Mouse (Mus musculus) hindbrain, embryonic 15.5 days (tissue): Measurements from ENCODE around the gene 1500009C09Rik. TPM values are rescaled to one million over a fixed set of nuclear protein-coding genes. Genes with fewer than 3 reads are reported as not detected.
A peak's percentile ranks its signal among the peaks of the same experiment; 100 is the strongest.
"Not testable (repeated sequence)": the region's sequence is repeated elsewhere in the genome, so short reads cannot be mapped to it uniquely, and the experiment has no call there.

Source experiments
- ATAC-seq: fragments of 200-750 bp; cut with Nextera tagmentation; 2 replicates; pipeline ENCODE4 v1.8.0; 2017; ENCODE audit warnings: low read depth, moderate number of reproducible peaks, moderate TSS enrichment; ENCODE audit not compliant: low FRiP score
- H3K27ac ChIP-seq: fragments of 300-500 bp; sonication (generic); replicated peaks from 2 replicates; pipeline ENCODE4 v1.5.1; 2015; ENCODE audit warnings: mild to moderate bottlenecking, inconsistent platforms
- H3K27me3 ChIP-seq: fragments of 300-500 bp; sonication (generic); 2 replicates; pipeline ENCODE4 v1.6.1; 2015; ENCODE audit warnings: control low read depth, inconsistent platforms
- H3K36me3 ChIP-seq: fragments of 300-500 bp; sonication (generic); 2 replicates; pipeline ENCODE4 v1.6.1; 2015; ENCODE audit warnings: control low read depth, inconsistent platforms
- H3K4me1 ChIP-seq: fragments of 300-500 bp; sonication (generic); replicated peaks from 2 replicates; pipeline ENCODE4 v1.6.1; 2015; ENCODE audit warnings: control low read depth, inconsistent platforms
- H3K4me2 ChIP-seq: fragments of 300-500 bp; sonication (generic); 2 replicates; pipeline ENCODE4 v1.6.1; 2015; ENCODE audit warnings: moderate library complexity, mild to moderate bottlenecking, inconsistent platforms
- H3K4me3 ChIP-seq: fragments of 300-500 bp; sonication (generic); 2 replicates; pipeline ENCODE4 v1.5.1; 2015; ENCODE audit warnings: mild to moderate bottlenecking, inconsistent platforms
- H3K9ac ChIP-seq: fragments of 300-500 bp; sonication (generic); 2 replicates; pipeline ENCODE4 v1.6.1; 2015; ENCODE audit warnings: inconsistent platforms
- H3K9me3 ChIP-seq: fragments of 300-500 bp; sonication (generic); 2 replicates; pipeline ENCODE4 v1.6.1; 2016; ENCODE audit warnings: control low read depth, inconsistent platforms
- whole genome bisulfite sequencing: fragments of 180-500 bp; shearing (Covaris S2); methylation state at CpG from one replicate; pipeline ENCODE4 v1.1.7; 2015; 5-methylcytosine and 5-hydroxymethylcytosine counted together
- polyA plus RNA-seq: library from polyadenylated mRNA; unstranded; fragments of >200 nt; fragmentation: Nextera tagmentation; extraction: Ambion mirVana; gene quantifications from 2 replicates; pipeline ENCODE4 v1.2.1, GENCODE M21; 2015

Gene 1500009C09Rik
- polyA plus RNA-seq, 1 experiment from 2014 or later = 15.9 TPM

DNA sequence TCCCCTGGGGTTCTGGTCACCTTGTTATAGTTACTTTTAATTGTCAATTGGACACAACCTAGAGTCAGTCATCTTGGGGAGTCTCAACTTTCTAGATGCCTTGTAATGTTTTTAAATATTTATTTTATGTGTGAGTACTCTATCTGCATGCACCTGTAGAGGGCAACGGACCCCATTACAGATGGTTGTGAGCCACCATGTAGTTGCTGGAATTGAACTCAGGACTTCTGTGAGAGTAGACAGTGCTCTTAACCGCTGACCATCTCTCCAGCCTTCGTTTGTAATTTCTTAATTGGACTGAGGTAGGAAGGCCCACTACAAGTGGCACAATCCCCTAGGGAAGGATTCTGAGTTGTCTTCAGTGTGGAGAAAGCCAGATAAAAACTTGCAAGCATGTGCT lies 8.9 kb upstream of the 1500009C09Rik start:
- Histone ChIP-seq H3K36me3 (no peaks in the 10 kb centered on the region), H3K9ac (no peak overlapping the region; the same call in 1 of the 2 replicates)

DNA sequence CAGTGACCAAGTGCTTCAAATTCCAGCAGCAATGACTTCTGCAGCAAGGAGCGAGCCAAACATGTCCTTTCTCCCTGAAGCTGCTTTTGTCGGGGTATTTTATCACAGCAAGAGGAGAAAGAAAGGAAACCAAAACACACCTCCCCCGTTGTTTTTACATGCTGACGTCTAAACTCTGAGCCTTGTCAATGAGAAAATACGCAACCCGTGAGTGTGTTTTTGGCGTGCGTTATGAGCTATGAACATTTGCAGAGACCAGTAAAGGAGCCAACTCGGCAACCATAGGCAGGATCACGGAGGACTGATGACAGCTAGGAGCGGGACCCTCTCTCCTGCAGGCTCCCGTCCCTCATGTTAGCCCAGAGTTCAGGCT lies 8.5 kb upstream of the 1500009C09Rik start:
- Histone ChIP-seq H3K9me3 (no peaks in the 10 kb centered on the region), H3K4me3 (peak overlapping the region; percentile 70), H3K9ac (peak overlapping the region; percentile 46), H3K4me1 (peaks cover 12% of the 10 kb centered on the region), H3K36me3 (no peaks in the 10 kb centered on the region), H3K4me2 (peak overlapping the region; percentile 75), H3K27me3 (no peaks in the 10 kb centered on the region), H3K27ac (0 out of 2 replicates have a peak overlapping the region, but pooled peaks have one; percentile 16)
- no peak for ATAC-seq
- WGBS = 7% methylated on average over 12 of the region's 12 CpGs

More for the DNA sequence above, 8.9 kb upstream of the 1500009C09Rik start:
- H3K27ac ChIP-seq = no peak overlapping the region
- peak overlapping the region; percentile 75 for H3K4me2 ChIP-seq
- H3K4me3 ChIP-seq = peak overlapping the region; percentile 70
- H3K4me1 ChIP-seq = peaks cover 12% of the 10 kb centered on the region
- WGBS = 80% methylated on average over 3 of the region's 3 CpGs
- no peaks in the 10 kb centered on the region for H3K27me3 ChIP-seq
- no peak for ATAC-seq
- H3K9me3 ChIP-seq = no peaks in the 10 kb centered on the region

DNA sequence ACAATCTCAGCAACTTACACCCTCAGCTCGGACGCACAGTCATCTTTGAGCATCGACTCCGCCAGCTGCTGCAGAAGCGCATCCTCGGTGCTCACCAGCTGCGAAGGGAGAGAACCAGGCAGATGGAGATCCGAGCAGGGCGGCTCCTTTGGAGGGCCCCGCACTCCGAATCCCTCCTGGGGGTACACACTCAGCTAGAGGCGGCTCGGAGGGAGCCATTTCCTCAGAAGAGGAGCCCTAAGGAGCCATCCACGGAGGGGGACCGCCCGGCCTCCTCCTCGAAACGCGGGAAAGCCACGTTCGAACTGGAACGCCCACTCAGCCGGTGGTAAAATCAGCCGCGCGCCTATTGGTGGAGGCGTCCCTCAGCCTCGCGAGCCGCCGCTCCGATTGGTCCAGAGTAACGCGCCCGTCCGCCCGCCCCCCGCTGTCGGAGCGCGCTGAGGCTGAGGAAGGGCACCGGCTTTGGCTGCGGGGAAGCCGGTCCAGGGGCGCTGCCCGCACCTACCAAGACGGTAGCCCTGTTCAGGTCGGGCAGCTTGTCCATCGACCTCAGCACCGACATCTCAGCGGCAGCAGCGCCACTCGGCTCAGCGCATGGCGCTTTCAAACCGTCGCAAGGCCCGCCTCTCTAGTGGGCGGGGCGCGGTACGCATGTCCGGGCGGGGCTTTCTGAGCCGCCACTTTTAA lies 7.9 kb upstream of the 1500009C09Rik start, which contains the start of gene Cenpm:
TSS of gene Cenpm (minus strand) at position 634 of the 690 bp plus-strand sequence.
- Histone ChIP-seq H3K4me3 (peak within 1 kb of the TSS; percentile 70), H3K36me3 (no peaks in the 10 kb centered on the region), H3K4me2 (peak within 1 kb of the TSS; percentile 75), H3K9ac (peak within 1 kb of the TSS; percentile 46), H3K27ac (peak within 1 kb of the TSS; percentile 74), H3K9me3 (no peaks in the 10 kb centered on the region), H3K27me3 (no peaks in the 10 kb centered on the region), H3K4me1 (peaks cover 12% of the 10 kb centered on the region)
- peak; percentile 98 for ATAC-seq
- under 1% methylated on average over 65 of the region's 65 CpGs for WGBS

- Histone ChIP-seq H3K4me1 (peaks cover 12% of the 10 kb centered on the region), H3K4me3 (peak overlapping the region; percentile 70), H3K4me2 (peak overlapping the region; percentile 75)
- H3K36me3 ChIP-seq, ATAC-seq, H3K27me3 ChIP-seq, H3K9ac ChIP-seq, H3K9me3 ChIP-seq, H3K27ac ChIP-seq: not testable (repeated sequence)
- WGBS = 24% methylated on average over 9 of the region's 9 CpGs
Observed at GRCm38 (mm10) chr15:82244805-82245161, 7.4 kb upstream of the 1500009C09Rik start.

GRCm38 (mm10) chr15:82247131-82247776 lies 4.9 kb upstream of the 1500009C09Rik start:
- WGBS = 85% methylated on average over 3 of the region's 3 CpGs
- no peak overlapping the region for H3K4me2 ChIP-seq
- H3K36me3 ChIP-seq = no peaks in the 10 kb centered on the region
- H3K4me3 ChIP-seq = no peak overlapping the region
- no peak overlapping the region for H3K27ac ChIP-seq
- no peaks in the 10 kb centered on the region for H3K27me3 ChIP-seq
- H3K4me1 ChIP-seq = peaks cover 12% of the 10 kb centered on the region
- no peaks in the 10 kb centered on the region for H3K9me3 ChIP-seq
- no peak overlapping the region for H3K9ac ChIP-seq
- ATAC-seq = no peak

DNA sequence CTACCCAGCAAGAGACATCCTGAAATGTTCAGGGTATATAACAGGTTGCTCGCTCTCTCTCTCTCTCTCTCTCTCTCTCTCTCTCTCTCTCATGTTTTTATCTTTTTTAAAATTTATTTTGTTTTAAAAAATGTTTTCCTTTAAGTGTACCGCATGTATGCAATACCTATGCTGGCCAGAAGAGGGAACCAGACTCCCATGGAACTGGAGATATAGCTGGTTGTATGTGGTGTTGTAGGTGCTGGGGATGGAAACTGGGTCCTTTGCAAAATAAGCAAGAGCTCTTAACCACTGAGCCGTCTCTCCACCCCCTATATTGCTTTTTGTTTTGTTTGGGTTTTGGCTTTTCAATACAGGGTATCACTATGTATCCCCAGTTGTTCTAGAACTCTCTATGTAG lies 618 bp upstream of the 1500009C09Rik start:
- no peak overlapping the region for H3K27ac ChIP-seq
- ATAC-seq = no peak
- no peak overlapping the region for H3K4me3 ChIP-seq
- H3K4me1 ChIP-seq = peaks cover 16% of the 10 kb centered on the region
- WGBS = 97% methylated on average over 3 of the region's 3 CpGs
- H3K9ac ChIP-seq = no peak overlapping the region
- no peaks in the 10 kb centered on the region for H3K27me3 ChIP-seq
- H3K36me3 ChIP-seq = no peaks in the 10 kb centered on the region
- H3K9me3 ChIP-seq = no peaks in the 10 kb centered on the region
- no peak overlapping the region for H3K4me2 ChIP-seq

GRCm38 (mm10) chr15:82255248-82255647 lies 3.1 kb downstream of the 1500009C09Rik start:
- ATAC-seq = no peak; the same call in 1 of the 2 replicates
- Histone ChIP-seq H3K27ac (peak overlapping the region; percentile 92), H3K4me2 (peak overlapping the region; percentile 70), H3K4me1 (peaks cover 31% of the 10 kb centered on the region), H3K36me3 (no peaks in the 10 kb centered on the region), H3K9me3 (no peaks in the 10 kb centered on the region), H3K9ac (no peak overlapping the region), H3K27me3 (no peaks in the 10 kb centered on the region), H3K4me3 (peak overlapping the region; percentile 61)
- WGBS = 36% methylated on average over 4 of the region's 4 CpGs

GRCm38 (mm10) chr15:82255944-82256383 lies 3.8 kb downstream of the 1500009C09Rik start:
- H3K27ac ChIP-seq = peak overlapping the region; percentile 92
- peak overlapping the region; percentile 70 for H3K4me2 ChIP-seq
- H3K9ac ChIP-seq = peak overlapping the region; percentile 62
- peaks cover 31% of the 10 kb centered on the region for H3K4me1 ChIP-seq
- H3K9me3 ChIP-seq = no peaks in the 10 kb centered on the region
- peak; percentile 93 for ATAC-seq
- no peaks in the 10 kb centered on the region for H3K36me3 ChIP-seq
- WGBS = 4% methylated on average over 10 of the region's 10 CpGs
- H3K27me3 ChIP-seq = no peaks in the 10 kb centered on the region
- H3K4me3 ChIP-seq = peak overlapping the region; percentile 61

DNA sequence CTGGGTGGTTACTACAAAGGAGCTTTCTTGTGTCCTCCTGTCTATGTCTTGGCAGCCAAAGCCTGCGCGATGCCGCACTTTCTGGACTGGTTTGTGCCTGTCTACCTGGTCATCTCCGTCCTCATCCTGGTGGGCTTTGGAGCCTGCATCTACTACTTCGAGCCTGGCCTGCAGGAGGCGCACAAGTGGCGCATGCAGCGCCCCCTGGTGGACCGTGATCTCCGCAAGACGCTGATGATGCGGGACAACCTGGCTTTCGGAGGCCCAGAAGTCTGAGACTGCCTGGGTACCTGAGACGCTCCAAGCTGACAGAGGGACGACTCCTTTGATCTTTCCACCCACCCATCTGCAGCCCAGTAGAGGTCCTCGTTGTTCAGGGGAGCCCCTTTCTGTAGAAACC lies 7.3 kb downstream of the 1500009C09Rik start:
- no peak for ATAC-seq
- Histone ChIP-seq H3K4me1 (peaks cover 31% of the 10 kb centered on the region), H3K9ac (no peak overlapping the region), H3K4me2 (no peak overlapping the region), H3K4me3 (no peak overlapping the region), H3K9me3 (no peaks in the 10 kb centered on the region), H3K36me3 (no peaks in the 10 kb centered on the region), H3K27ac (no peak overlapping the region), H3K27me3 (no peaks in the 10 kb centered on the region)
- 13% methylated on average over 16 of the region's 16 CpGs for WGBS

DNA sequence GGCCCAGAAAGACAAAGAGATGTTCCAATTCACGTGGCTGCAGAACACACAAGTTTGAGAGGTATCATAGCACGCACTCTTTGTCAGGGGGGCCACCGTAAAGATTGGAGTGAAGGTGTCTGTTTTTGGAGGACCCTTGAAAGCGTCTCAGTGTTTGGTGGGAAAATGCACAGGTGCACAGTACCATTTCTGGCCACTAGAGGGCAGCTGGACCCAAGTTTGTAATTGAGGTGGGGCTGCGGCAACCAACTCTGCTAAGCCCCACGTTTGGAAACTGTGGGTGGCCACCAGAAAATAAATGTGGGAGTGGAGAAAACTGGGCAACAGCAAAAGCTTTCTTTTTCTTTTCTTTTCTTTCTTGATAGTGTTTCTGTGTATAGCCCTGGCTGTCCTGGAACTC lies 14.2 kb downstream of the 1500009C09Rik start:
- Histone ChIP-seq H3K9me3 (no peaks in the 10 kb centered on the region), H3K4me2 (no peak overlapping the region), H3K27me3 (no peaks in the 10 kb centered on the region), H3K4me3 (no peak overlapping the region), H3K36me3 (no peaks in the 10 kb centered on the region), H3K27ac (no peak overlapping the region), H3K4me1 (peaks cover 22% of the 10 kb centered on the region), H3K9ac (no peak overlapping the region)
- 13% methylated on average over 6 of the region's 6 CpGs for WGBS
- no peak for ATAC-seq

- Histone ChIP-seq H3K9me3 (no peaks in the 10 kb centered on the region), H3K9ac (no peak overlapping the region), H3K36me3 (no peaks in the 10 kb centered on the region), H3K27ac (peak overlapping the region; percentile 32; the same call in 1 of the 2 replicates), H3K4me1 (peaks cover 25% of the 10 kb centered on the region), H3K4me2 (no peak overlapping the region), H3K4me3 (no peak overlapping the region), H3K27me3 (no peaks in the 10 kb centered on the region)
- WGBS = 11% methylated on average over 3 of the region's 3 CpGs
- ATAC-seq = no peak
Observed at GRCm38 (mm10) chr15:82268185-82268584, 16.0 kb downstream of the 1500009C09Rik start.

GRCm38 (mm10) chr15:82268783-82269182 lies 16.6 kb downstream of the 1500009C09Rik start:
- 0 out of 2 replicates have a peak, but pooled peaks cover 1% of the 10 kb centered on the region for H3K27me3 ChIP-seq
- ATAC-seq = 0 out of 2 replicates have a peak, but pooled peaks have one; percentile 9
- no peak overlapping the region for H3K4me2 ChIP-seq
- peaks cover 26% of the 10 kb centered on the region for H3K4me1 ChIP-seq
- H3K4me3 ChIP-seq = no peak overlapping the region
- no peak overlapping the region for H3K9ac ChIP-seq
- H3K27ac ChIP-seq = 0 out of 2 replicates have a peak overlapping the region, but pooled peaks have one; percentile 10
- H3K36me3 ChIP-seq = no peaks in the 10 kb centered on the region
- H3K9me3 ChIP-seq = no peaks in the 10 kb centered on the region
- 74% methylated on average over 9 of the region's 9 CpGs for WGBS
